Mouse (Mus musculus): ENCODE data around the gene Gm5039. TPM values are rescaled to one million over a fixed set of nuclear protein-coding genes. Genes with fewer than 3 reads are reported as not detected.
"Not testable (repeated sequence)": the region's sequence is repeated elsewhere in the genome, so short reads cannot be mapped to it uniquely, and the experiment has no call there.

The Gm5039 gene
- polyA plus RNA-seq (2016; fragmentation: Nextera tagmentation; extraction: Ambion mirVana), result not detected in 2 replicates

- H3K4me1 ChIP-seq, result not testable (repeated sequence)
Observed at GRCm38 (mm10) chr12:88323926-88324325, at the start of gene Gm5039. Gm5039 (minus strand) TSS chr12:88324026.

DNA sequence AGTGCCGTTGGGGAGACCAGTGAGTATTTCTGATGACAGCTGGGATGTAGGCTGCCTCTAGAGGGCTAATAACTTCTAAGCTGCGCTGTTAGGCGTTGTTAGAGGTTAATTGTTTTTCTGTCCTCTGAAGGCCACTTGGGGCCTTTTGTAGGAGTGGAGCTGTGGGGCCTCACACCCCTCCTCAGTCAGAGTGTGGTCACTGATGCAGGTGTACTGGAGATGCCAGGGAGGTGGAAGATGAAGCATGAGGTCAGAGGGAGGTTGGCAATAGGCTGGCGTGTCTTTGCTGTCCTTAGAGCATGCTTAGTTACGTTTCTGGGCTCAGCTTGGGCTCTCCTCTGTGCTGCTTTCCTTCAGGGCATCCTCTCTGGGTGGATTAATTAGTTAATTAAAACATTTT, 48.2 kb upstream of the Gm5039 start:
- WGBS, result 68% methylated on average over 5 of the region's 5 CpGs
- Histone ChIP-seq H3K4me1 (no peaks in the 10 kb centered on the region), H3K27me3 (no peaks in the 10 kb centered on the region), H3K9ac (no peak overlapping the region), H3K27ac (no peak overlapping the region), H3K9me3 (no peaks in the 10 kb centered on the region), H3K36me3 (replicated peaks) (no peaks in the 10 kb centered on the region), H3K4me3 (replicated peaks) (no peak overlapping the region), H3K4me2 (no peak overlapping the region)
- ATAC-seq (ENCODE audit: low FRiP score), result no peak

More at GRCm38 (mm10) chr12:88323926-88324325, at the start of gene Gm5039:
- H3K9ac ChIP-seq; H3K27me3 ChIP-seq; H3K4me3 ChIP-seq (replicated peaks); ATAC-seq (ENCODE audit: low FRiP score); H3K9me3 ChIP-seq; H3K27ac ChIP-seq; H3K4me2 ChIP-seq; H3K36me3 ChIP-seq (replicated peaks): not testable (repeated sequence)
- 89% methylated on average over 2 of the region's 2 CpGs for WGBS

- H3K4me1 ChIP-seq; H3K9ac ChIP-seq; H3K9me3 ChIP-seq; ATAC-seq (ENCODE audit: low FRiP score); H3K4me2 ChIP-seq; H3K27ac ChIP-seq; H3K27me3 ChIP-seq; H3K4me3 ChIP-seq (replicated peaks); H3K36me3 ChIP-seq (replicated peaks): not testable (repeated sequence)
- 8% methylated on average over 1 of the region's 1 CpGs for WGBS
Observed at GRCm38 (mm10) chr12:88370321-88370720, 46.5 kb upstream of the Gm5039 start.

DNA sequence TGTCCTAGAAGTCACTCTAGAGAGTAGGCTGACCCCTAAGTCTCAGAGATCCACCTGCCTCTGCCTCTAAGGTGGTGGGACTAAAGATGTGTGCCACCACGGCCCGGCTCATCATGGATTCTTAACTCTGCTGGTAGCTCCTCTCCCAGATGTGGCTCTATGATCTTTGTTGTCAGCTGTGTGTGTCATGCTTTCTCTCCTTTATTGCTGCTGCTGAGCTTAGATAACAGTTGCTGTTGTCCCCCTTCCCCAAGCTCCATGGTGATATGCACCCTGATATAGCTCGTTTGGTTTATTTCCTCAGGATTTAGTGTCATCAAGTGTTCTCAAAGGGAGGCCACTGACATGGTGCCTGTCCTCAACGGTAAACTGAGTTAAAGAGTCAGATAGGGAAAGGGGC, 45.9 kb upstream of the Gm5039 start:
- 89% methylated on average over 4 of the region's 4 CpGs for WGBS
- not testable (repeated sequence) for H3K36me3 ChIP-seq (replicated peaks); H3K9ac ChIP-seq; ATAC-seq (ENCODE audit: low FRiP score); H3K4me1 ChIP-seq; H3K27ac ChIP-seq; H3K4me2 ChIP-seq; H3K4me3 ChIP-seq (replicated peaks); H3K27me3 ChIP-seq; H3K9me3 ChIP-seq

DNA sequence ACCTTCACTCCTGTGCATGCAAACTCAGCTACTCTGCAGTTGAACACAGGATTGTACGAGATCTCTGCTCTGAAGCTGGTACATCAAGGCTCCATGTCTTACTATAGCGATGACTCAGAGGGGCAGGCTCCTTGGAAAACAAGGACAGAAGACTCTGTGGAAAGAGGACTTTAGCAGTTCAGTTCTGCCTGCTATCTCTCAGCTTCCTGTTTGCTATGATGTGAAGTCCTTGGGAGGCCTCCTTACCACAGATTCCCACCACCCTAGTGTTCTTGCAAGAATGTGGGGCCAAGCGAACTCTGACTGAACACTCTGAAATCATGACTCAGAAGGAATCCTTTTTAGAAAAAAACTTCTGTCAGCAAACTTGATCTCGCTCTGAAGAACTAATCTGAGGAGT, 44.8 kb upstream of the Gm5039 start:
- Histone ChIP-seq H3K4me1 (no peaks in the 10 kb centered on the region), H3K9me3 (no peaks in the 10 kb centered on the region), H3K27me3 (no peaks in the 10 kb centered on the region), H3K9ac (no peak overlapping the region), H3K4me2 (no peak overlapping the region), H3K36me3 (replicated peaks) (no peaks in the 10 kb centered on the region), H3K4me3 (replicated peaks) (no peak overlapping the region), H3K27ac (no peak overlapping the region)
- WGBS, result 84% methylated on average over 4 of the region's 4 CpGs
- no peak for ATAC-seq (ENCODE audit: low FRiP score)

- H3K4me1 ChIP-seq, result no peaks in the 10 kb centered on the region
- 90% methylated on average over 4 of the region's 4 CpGs for WGBS
- H3K27ac ChIP-seq, result no peak overlapping the region
- H3K4me2 ChIP-seq, result no peak overlapping the region
- no peak overlapping the region for H3K4me3 ChIP-seq (replicated peaks)
- no peaks in the 10 kb centered on the region for H3K27me3 ChIP-seq
- no peak for ATAC-seq (ENCODE audit: low FRiP score)
- H3K9ac ChIP-seq, result no peak overlapping the region
- no peaks in the 10 kb centered on the region for H3K36me3 ChIP-seq (replicated peaks)
- H3K9me3 ChIP-seq, result no peaks in the 10 kb centered on the region
Observed at GRCm38 (mm10) chr12:88367673-88368072, 43.8 kb upstream of the Gm5039 start.

GRCm38 (mm10) chr12:88361120-88361445, 37.3 kb upstream of the Gm5039 start:
- Histone ChIP-seq H3K4me1 (peaks cover 7% of the 10 kb centered on the region; the same call in 1 of the 2 replicates), H3K36me3 (replicated peaks) (no peaks in the 10 kb centered on the region), H3K27me3 (no peaks in the 10 kb centered on the region), H3K27ac (no peak overlapping the region), H3K4me3 (replicated peaks) (peak overlapping the region; percentile 69), H3K9ac (peak overlapping the region; percentile 70), H3K4me2 (peak overlapping the region; percentile 82), H3K9me3 (no peaks in the 10 kb centered on the region)
- 57% methylated on average over 9 of the region's 9 CpGs for WGBS
- ATAC-seq (ENCODE audit: low FRiP score), result no peak

DNA sequence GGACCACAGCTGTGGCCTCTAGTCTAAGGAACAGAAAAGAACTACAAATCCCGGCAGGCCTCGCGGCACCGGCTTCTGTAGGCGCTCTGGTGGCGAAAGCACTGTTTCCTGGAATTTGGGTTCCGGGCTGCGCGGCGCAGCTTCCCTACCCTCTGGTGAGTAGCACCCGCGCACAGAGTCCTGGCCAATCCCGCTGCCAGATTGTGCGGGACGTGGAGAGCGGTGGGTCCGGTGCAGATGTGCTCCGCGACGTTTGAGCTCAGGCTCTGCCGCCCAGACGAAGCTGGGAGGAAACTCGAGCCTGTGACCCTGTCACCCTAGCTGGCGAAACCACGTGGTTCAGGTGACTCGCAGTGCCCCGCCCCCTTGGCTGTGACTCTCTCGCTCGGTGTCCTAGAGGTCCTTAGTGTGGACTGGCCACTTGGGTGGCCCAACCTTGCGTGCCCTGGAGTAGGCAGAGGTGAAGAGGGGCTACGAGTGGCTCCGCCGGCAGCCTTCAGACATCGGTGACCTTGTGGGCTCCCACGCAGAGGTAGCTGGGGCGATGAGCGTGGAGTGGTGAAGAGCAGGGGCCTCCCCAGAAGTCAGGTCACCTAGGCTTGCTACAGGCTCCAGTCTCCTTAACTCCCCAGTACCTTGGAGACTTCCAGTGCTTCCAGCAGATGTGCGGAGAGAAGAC, 36.8 kb upstream of the Gm5039 start, which contains the start of gene Adck1:
Adck1 (plus strand) TSS at position 114 of the 679 bp plus-strand sequence.
- H3K4me3 ChIP-seq (replicated peaks), result peak within 1 kb of the TSS; percentile 69
- H3K36me3 ChIP-seq (replicated peaks), result no peaks in the 10 kb centered on the region
- H3K9ac ChIP-seq, result peak within 1 kb of the TSS; percentile 70
- 2% methylated on average over 38 of the region's 38 CpGs for WGBS
- ATAC-seq (ENCODE audit: low FRiP score), result peak; percentile 97
- peak within 1 kb of the TSS; percentile 82 for H3K4me2 ChIP-seq
- H3K4me1 ChIP-seq, result peaks cover 7% of the 10 kb centered on the region; the same call in 1 of the 2 replicates
- no peaks in the 10 kb centered on the region for H3K9me3 ChIP-seq
- 0 out of 2 replicates have a peak within 1 kb of the TSS, but pooled peaks have one; percentile 56 for H3K27ac ChIP-seq
- H3K27me3 ChIP-seq, result no peaks in the 10 kb centered on the region

GRCm38 (mm10) chr12:88354182-88354702, 30.4 kb upstream of the Gm5039 start:
- peak overlapping the region; percentile 48; the same call in 1 of the 2 replicates for H3K9ac ChIP-seq
- H3K4me2 ChIP-seq, result peak overlapping the region; percentile 58
- H3K9me3 ChIP-seq, result no peaks in the 10 kb centered on the region
- H3K27ac ChIP-seq, result no peak overlapping the region
- H3K4me1 ChIP-seq, result 0 out of 2 replicates have a peak, but pooled peaks cover 4% of the 10 kb centered on the region
- peak; percentile 58 for ATAC-seq (ENCODE audit: low FRiP score)
- H3K36me3 ChIP-seq (replicated peaks), result no peaks in the 10 kb centered on the region
- peak overlapping the region; percentile 37 for H3K4me3 ChIP-seq (replicated peaks)
- WGBS, result 16% methylated on average over 39 of the region's 41 CpGs
- no peaks in the 10 kb centered on the region for H3K27me3 ChIP-seq

GRCm38 (mm10) chr12:88341286-88341685, 17.5 kb upstream of the Gm5039 start:
- H3K9me3 ChIP-seq; H3K4me1 ChIP-seq; H3K27me3 ChIP-seq; ATAC-seq (ENCODE audit: low FRiP score); H3K4me2 ChIP-seq; H3K9ac ChIP-seq; H3K27ac ChIP-seq; H3K4me3 ChIP-seq (replicated peaks); H3K36me3 ChIP-seq (replicated peaks): not testable (repeated sequence)
- WGBS, result 9% methylated on average over 2 of the region's 2 CpGs

GRCm38 (mm10) chr12:88336662-88337413, 13.0 kb upstream of the Gm5039 start:
- H3K9me3 ChIP-seq; H3K27ac ChIP-seq; H3K9ac ChIP-seq; H3K27me3 ChIP-seq; H3K4me1 ChIP-seq; ATAC-seq (ENCODE audit: low FRiP score); H3K4me2 ChIP-seq; H3K36me3 ChIP-seq (replicated peaks); H3K4me3 ChIP-seq (replicated peaks): not testable (repeated sequence)
- 78% methylated on average over 4 of the region's 4 CpGs for WGBS

DNA sequence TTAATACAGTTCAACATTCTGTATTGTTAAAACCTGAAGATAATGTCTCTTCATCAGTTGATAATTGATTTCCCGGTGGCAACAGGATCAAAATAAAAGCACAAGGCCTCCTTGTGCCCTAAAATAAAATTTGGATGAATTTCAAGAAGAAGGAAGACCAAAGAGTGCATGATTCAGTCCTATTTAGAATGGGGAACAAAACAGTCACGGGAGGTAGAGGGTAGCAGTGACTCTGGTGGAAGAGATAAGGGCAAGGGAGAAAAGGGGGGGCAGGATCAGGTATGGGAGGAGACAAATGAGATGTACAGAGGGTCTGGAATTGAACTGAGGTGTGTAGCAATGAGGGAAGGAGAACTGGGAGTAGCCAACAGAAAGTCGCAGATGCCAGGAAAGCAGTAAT, 9.3 kb downstream of the Gm5039 start:
- WGBS, result 82% methylated on average over 3 of the region's 3 CpGs
- H3K4me2 ChIP-seq, result no peak overlapping the region
- H3K27ac ChIP-seq, result no peak overlapping the region
- no peaks in the 10 kb centered on the region for H3K36me3 ChIP-seq (replicated peaks)
- H3K9me3 ChIP-seq, result no peaks in the 10 kb centered on the region
- H3K27me3 ChIP-seq, result no peaks in the 10 kb centered on the region
- no peak overlapping the region for H3K9ac ChIP-seq
- ATAC-seq (ENCODE audit: low FRiP score), result no peak
- no peaks in the 10 kb centered on the region for H3K4me1 ChIP-seq
- H3K4me3 ChIP-seq (replicated peaks), result no peak overlapping the region

Data from forebrain, embryonic 12.5 days (tissue).